Mouse (Mus musculus): ENCODE data around the gene Zswim7.
A peak's percentile ranks its signal among the peaks of the same experiment; 100 is the strongest.
"Not testable (repeated sequence)": the region's sequence is repeated elsewhere in the genome, so short reads cannot be mapped to it uniquely, and the experiment has no call there.

Gene Zswim7

DNA sequence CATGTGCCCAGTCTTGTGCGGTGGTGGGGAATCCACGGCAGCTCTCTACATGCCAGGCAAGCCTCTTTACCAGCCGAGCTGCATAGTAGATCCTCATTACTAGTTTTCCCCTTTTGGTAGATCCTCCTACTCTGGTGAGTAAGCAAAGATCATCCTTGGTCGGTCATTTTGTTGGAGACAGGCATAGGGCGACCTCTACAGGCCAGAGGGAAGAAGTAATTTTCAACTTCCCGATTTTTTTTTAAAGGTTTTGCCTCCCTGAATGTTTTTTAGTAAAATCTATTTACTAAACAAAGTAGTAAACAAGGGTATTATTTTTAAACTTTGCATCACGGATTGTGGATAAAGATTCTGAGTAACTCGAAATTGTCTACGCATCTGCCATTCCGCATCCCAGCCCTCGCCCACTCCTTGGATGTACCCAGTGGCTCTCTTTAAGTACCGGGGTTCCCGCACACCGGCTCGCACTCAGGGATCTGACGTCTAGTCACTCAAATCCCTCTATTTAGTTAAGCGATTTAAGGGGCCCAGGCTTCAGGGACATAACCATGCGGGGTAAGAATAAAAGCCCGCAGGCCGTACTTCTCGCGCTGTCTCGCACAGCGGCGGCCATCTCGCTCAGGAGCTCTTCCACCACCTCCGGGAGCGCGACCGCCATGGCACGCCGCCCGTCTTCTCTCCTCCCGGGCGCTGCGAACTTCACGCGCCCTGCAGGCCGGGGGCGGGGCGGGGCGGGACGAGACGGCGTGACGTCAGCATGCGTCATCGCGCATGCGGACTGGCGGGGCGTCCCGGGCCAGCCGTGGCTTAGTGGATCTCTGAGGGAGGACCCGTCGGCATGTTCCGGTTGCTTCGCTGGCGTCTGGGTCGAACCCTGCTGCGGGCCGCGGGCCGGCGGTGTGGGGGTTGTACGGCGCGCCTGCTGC lies at the start of gene Zswim7, which contains the start of gene Ttc19:
Gene Zswim7, minus strand, starts transcription at position 701 of the 926 bp plus-strand sequence.
Gene Ttc19, plus strand, starts transcription at position 799 of the 926 bp plus-strand sequence.
- peak; percentile 95 for DNase-seq

DNA sequence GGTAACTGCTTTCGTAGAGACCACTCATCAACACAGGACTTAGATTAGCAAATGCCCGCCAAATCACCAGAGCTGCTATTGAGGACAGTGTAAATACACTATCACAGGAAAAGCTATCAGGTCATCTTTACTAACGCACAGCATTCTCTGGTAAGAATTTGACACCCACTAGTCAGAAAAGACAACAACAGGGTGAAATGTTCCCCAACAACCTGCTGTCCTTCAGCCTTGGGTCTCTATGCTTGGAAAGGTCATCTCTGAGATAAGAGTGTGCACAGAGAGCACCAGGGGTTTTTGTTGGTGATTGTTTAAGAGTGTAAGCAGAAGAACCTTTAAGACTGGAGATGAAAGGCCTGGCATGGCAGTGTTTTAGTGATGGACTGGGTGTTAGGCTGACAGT lies 42.5 kb upstream of the Zswim7 start:
- no peak for DNase-seq

DNA sequence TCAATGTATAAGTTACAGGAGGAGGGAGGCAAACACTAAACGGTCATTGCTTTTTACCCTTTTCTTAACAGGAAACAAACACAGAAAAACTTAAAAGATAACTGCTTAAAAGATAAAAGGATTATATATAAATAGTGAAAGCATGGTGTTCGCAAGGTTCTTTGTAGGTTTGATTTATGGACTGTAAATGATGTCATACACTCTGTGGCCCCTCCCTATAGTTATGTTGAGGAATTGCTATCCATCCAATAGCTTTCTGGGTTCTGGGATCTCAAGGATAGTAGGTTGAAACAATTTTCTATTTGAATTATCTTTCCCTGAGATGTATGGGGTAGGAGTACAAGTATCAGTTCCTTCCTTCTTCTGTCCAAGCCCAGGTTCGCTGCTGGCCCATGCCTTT lies 38.9 kb upstream of the Zswim7 start:
- DNase-seq, result no peak

DNA sequence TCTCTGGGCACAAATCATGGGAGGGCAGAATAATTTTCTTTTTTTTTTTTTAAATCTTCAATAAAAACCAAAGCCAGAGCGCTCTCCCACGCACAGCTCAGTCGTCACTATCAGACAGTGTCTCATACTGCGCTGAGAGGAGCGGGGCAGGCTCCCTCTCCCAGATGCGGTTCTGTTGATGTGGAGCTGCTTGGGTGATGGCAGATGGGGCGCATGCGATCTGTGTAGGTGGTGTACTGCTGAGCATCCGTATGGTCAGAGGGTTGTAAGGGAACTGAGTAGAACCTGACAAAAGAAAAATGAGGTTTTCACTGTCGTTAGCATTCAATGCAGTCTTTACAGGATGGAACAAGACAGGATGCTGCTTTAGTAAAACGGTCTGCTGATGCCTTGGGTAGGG lies 36.6 kb upstream of the Zswim7 start:
- no peak for DNase-seq

DNA sequence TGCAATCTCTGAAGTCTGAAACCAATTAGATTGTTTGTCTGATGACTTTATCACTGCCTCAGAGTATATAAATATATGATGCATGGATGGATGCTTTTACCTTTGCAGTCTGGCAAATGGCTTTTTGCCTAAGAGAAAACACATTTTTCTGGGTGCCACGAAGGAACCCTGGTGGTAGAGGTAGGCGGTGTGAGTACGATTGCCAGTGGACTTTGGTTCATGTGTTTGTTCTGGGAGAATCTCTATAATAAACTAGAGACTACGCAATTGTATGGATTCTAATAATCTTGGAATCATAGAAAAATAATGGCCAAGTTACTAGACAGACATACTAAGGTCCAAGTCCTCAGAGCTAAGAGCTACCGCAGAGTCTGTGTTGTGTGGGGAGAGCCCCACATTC lies 33.8 kb upstream of the Zswim7 start:
- DNase-seq, result no peak

DNA sequence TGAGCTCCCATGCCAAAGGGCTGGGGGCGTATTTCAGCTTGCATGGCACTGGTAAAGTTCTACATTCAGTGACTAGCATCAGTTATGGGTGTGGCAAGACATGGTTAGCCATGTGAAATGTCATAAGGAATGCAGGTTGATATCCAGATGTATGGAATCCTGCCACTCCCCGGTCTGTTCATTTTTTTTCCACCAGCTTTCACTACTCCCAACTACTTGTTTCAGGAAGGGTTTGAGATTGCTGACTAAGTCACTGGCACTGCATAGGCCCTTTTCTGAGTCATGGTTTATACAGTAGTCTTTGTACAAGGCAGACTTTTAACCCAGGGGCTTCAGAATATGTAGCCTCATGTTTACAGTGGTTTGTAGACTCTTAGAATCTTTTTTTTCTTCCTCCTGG lies 28.1 kb upstream of the Zswim7 start:
- no peak for DNase-seq

DNA sequence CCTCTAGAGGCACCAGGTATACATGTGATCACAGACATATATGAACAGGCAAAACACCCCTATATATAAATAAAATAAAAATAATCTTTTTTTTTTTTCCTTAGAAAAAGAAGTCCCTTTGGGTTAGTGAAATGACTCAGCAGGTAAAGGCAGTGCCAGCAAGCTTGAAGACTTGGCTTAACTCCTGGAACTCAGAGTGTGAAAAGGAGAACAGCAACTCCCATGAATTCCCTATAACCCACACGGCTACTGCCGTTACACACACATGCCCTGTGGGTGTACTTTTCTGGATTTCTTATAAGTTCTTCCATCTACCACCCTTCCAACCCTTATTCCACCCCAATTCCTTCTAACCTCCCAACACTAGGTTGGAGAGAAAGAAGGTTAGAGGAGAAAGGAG lies 24.7 kb upstream of the Zswim7 start:
- no peak for DNase-seq

DNA sequence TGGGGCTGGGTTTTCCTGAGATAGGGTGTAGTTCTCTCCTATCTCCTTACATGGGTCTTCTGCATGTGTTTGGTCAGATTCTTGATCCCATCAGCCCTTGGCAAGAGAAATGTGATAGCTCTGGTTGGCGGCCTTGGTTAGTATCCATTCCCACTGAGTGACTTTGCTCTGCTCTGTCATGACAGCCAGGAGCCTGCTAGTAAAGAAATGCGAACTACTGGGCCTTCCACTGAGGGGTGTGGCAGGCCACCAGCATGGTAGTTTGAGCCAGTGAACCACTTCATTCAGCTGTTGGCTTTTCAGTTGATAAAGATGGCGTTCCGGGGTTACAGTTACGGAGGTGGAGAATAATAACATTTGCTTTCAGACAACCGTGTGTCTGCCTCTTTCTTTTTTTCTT lies 17.7 kb upstream of the Zswim7 start:
- no peak for DNase-seq

DNA sequence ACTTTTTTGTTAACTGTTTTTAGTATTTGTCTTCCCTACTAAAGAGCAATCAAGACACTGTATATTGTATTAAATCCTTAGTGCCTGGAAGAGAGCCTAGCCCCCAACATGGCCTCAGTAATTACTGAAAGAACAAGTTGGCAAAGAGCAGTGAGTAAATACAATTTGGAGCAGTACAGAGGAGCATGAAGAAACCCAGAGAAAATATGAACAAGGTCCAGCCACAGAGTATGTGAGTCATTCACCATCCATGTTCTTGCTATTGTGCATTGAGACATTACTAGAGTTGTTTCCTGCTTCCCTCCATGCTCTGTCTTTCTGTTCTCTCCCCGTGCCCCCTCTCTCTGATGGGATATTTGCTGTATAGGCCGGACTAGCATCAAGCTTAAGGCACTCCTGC lies 12.9 kb upstream of the Zswim7 start:
- DNase-seq, result no peak

DNA sequence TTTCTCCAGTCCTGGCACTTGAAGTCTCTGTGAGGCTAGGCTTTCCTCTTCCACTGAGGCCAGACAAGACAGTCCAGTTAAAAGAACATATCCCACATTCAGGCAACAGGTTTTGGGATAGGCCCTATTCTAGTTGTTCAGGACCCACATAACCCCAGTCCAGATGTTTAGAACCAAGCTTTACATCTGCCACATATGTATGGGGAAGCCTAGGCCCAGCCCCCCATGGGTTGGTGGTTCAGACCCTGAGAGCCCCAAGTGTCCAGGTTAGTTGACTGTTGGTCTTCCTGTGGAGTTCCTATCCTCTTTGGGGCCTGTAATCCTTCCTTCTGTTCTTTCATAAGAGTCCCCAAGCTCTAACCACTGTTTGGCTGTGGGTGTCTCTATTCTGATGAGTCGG lies 6.5 kb upstream of the Zswim7 start:
- DNase-seq, result no peak

DNA sequence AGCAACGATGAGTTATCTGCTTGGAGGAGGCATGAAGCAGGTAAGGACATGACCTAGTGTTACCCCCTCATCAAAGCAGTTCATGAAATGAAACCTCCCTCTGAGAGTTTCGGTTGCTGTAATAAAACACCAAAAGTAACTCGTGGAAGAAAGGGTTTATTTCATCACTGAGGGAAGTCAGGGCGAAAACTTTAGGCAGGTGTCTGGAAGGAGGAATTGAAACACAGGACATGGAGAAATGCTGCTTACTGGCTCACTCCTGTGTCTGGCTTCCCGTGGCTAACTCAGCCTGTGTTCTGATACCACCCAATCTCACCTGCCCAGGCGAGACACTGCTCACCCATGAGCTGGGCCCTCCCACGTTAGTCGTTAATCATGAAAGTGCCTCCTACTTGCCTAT lies 3.8 kb upstream of the Zswim7 start:
- DNase-seq, result no peak

DNA sequence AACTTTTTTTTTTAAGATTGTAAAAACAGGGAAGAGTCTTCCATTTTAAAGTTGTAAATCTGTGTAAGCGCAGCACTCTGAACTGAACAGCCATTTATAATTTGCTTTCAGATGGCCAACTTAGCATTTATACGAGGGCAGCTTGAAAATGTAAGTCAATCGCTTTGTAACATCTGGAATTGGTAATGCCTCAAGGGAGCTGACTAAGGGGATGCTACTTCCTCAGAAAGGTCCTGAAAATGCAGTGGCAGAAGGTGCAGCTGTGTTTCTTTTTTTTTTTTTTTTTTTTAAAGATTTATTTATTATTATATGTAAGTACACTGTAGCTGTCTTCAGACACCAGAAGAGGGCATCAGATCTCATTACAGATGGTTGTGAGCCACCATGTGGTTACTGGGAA lies 2.8 kb upstream of the Zswim7 start:
- not testable (repeated sequence) for DNase-seq

DNA sequence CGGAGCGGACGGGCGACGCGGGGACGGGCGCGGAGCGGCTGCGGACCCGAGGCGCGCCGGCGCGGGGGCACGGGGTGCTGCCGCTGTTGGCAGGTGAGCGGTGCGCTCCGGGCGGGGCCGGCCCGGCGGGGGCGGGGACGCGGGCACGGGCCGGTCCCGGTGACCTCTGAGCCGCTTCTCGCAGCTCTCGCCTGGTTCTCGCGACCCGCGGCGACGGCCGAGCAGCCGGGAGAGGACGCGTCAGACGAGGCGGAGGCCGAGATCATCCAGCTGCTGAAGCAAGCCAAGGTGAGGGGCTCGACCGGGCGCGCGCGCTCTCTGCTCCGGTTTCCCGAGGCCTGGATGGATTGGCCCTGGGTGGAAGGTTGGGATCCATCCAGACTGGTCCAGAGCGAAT lies 424 bp upstream of the Zswim7 start:
- DNase-seq, result peak; percentile 79

DNA sequence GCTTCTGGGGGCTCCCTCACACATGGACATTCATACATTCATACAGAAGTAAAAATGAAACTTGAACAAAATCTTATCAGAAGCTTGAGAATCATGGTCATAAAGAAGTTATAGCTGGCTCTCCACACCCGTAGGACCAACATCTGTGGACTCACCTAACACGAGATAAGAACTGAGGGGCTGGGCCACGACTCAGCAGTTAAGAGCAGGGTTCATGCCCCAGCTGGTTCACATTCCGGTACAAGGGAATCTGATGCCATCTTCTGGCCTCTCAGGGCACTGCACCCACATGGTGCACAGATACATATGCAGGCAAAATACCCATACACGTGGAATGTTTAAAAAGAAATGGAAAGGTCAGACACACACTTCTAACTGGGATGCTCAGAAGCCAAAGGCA lies 3.1 kb downstream of the Zswim7 start:
- peak; percentile 75 for DNase-seq

DNA sequence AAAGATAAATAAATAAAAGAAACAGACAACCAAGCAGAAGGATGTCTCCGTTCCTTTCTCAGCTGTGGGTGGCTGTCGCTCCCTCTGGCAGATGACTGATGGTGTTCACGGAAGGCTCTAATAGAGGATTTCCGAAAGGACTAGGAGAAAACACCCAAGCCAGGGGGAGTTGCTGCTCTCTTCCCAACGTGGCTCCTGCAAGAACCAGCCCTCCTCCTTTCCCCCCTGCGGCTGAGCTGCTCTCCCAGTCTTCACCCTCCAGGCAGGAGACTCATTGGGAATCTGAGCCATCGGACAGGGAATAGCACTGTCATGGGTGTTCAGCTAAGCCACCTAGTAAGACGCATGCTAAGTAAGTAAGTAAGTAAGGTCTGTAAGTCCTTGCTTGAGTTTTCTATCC lies 4.1 kb downstream of the Zswim7 start:
- DNase-seq, result no peak

DNA sequence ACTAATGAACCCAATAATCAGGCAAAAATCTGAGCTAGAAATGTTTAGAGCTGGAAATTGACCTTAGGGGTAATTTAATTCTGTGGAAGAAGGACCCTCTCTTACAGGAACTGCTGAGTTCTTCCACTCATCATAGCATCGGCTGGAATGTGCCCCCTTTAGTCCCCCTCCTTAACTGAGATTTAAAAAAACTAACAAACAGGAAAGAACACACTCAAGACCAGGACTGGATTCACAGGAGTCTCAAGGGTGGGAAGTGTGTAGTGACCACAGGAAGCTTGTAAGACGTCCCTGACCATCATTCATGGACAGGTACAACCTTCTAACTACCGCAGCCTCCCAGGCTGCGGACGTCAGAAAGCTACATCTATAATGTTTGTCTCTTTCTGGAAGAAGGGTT lies 10.3 kb downstream of the Zswim7 start:
- no peak for DNase-seq

DNA sequence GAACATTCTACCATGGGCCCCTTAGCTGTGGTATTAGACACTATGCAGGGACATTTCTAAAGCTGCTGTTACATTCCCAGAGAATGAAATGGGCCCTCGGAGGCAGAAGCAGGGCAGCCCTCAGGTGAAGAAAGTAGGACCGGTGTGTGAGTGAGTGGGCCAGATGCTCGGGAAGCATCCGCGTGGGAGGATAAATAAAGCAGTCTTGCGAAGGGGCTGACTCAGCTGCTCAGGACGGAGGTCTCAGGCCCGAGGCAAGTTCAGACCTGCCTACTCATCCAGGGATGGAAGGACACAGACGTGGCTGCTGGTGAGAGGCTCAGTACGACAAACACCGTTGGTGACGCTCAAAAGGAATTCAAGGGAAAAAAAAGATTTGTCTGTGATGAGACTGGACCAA lies 12.1 kb downstream of the Zswim7 start:
- DNase-seq, result no peak

DNA sequence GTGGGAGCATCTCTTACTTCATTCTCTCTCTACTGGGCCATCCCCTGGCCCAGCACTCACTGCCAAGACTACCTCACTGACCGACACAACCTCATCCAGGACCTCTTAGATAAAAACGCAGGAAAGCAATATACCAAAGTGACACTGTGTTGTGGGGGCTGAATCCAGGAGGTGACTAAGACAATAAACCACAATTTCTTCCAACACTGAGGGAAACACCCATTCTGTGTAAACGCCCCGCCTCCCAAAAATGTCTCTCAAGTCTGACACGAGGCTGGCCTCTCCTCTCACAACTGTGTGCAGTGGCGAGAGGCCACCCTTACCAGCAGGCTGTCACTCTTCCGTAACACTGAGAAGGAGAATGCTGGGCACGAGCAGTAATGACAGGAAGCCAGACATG lies 12.8 kb downstream of the Zswim7 start:
- no peak for DNase-seq

DNA sequence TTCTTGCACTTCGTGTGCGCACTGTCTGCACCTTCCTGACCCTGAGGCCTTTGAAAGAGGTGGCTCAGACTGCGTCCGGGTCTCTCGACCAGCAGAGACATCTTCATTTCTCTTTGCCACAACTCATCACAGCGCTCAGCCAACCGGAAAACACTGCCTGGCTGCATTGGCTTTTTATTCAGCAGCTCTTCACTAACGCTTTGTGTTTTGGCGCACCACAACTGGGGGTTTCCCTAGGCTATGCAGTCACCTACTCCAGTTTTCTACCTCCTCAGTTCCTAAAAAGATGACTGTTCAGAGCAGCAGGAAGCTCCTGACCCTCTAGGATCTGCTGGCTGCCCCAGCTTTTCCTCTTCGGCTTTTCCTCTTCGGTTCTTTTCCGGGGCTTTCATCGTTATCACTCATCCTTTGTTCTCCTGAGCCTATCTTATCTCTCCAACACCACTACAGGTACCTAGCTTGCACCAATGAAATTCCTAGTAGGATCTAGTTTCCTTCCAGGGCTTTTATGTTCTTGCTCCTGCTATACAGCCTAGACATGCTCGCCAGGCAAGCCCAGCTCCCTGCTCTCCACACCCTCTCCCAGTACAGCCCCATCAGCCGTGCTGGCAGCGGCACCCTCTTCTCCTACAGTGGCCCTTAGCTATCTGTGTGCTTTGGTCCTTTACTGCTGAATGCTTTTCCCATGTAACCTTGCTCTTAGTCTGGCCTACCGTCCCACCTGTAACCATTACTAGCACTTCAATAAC lies 14.5 kb downstream of the Zswim7 start:
- DNase-seq, result peak; percentile 23

DNA sequence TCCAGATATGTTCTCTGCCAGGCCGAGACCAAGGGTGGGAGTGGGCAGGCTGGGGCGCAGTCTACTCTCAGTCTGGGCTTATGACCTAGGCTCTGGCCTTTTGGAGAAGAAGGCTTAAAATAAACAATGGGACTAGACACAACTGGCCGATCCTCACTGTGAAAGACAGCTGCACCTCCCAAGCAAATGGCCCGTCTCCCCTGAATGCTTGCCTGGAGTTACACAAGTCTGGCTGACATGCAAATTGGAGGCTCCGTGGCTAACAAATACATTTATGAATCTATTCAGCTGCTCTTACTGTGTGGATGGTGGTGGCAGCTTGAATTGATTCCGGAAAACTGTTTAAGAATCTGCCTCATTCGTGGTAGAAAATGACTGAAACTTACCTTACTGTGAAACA lies 15.5 kb downstream of the Zswim7 start:
- no peak for DNase-seq

DNA sequence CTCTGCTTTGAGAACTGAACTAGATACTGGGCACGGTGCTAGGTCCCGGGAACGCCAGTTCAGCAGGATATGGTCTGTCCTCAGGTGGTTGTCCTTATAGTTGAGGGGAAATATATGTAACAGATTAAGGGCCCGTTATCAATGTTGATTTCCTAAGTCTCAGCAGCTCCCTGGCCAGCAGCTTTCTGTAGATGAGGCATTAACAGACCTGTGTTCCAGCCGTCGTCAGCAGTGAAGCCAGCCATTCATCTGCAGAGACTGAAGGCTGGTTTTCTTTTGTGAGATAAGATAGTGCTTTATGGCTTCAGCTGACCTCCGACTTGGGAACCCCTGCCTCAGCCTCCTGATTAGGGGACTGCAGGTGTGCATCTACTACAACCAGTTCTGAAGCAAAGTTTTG lies 17.2 kb downstream of the Zswim7 start:
- no peak for DNase-seq

DNA sequence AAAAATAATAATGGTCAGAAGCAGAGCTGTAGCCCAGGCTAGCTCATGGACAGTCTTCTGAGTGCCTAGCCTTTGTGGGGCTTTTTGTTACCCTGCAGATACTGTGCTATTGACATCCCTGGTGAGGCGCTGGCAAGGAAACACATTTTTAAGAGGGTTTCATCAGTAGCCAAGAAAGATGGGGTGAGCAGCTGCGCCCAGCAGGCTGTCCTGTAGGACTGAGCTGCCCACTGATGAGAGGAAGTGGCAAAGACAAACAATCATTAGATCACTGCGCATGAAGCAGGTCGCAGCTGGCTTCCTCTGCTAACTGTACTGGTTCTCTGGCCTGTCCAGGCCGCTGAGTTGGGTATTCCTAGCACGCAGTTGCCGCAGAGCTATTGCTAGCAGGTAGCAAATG lies 17.6 kb downstream of the Zswim7 start:
- DNase-seq, result no peak

DNA sequence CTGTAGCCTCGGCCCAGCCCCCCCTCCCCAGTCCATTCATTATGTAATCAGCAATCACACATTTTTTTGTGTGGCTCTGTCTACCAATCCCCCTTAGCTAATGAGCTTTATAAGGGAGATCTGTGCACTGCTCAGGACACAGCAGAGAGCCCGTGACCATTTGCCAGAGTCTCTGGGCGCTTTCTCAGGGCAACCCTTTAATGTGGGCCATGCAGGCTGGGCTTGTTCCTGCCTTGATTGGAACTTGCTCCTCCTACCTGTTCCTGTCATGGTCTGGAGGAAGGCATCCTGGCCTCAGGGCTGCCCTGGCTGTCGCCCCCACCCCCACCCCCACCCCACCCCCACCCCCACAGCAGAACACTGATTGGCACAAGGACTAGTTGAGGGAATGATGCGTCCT lies 22.0 kb downstream of the Zswim7 start:
- no peak for DNase-seq

DNA sequence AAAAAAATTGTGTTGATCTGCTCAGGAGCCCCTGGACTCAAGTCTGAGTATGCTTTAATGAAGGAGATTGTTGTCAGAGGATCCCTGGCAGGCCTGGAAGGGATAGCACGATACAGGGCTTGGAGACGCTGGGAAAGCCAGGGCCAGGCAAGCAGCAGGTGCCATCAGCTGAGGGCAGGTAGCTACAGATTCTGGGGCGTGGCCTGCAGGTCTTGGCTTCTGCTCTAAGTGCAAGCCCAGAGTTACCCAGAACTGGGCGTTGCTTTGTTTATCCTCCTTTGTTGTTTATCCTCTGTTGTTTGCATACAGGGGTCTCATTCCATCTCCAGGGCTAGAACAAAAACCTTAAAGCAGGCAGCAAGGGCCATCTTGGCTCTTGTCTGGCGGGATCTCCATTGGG lies 27.8 kb downstream of the Zswim7 start:
- no peak for DNase-seq

All from embryo, embryonic 11 days (tissue).